Mouse (Mus musculus): ENCODE results near the gene Pros1.

Gene Pros1

DNA sequence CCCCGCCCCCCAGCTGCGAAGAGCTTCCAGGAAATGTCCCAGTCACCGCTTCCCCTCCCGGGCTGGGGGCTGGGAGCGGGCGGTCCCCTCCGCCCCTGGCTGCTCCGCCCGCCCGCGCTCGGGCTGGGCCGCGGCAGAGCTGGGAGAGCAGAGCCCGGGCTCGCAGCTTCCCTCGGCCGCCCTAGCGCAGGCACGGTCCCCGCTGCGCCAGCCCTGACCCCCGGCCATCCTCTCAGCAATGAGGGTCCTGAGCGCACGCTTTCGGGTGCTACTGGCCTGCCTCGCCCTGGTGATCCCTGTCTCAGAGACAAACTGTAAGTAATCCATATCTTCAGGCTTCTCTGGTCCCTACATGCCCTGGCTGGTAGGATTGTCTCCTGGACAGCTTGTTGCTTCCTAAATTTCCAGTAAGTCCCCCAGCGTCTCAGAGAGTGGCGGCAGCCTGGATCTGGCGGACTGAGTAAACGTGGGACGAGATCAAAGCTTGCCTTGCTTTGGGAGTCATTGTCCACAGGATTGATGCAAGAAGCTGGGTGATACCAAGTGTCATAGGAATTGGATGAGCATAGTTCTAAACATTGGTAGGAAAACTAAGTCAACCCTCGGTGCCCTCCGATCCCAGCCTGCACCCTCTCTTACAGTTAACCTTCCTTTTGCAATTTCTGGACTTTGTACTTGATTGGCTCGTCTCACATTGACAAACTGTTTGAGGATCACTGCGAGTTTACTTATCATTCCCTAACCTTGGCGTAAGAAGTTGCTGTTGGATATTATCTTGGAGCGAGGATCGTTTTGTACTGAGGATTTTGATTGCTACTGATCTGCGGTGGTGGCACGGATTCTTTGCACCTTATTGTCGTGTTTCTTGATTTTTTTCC is at the start of gene Pros1:
TSS of gene Pros1 (plus strand) at position 117 of the 878 bp plus-strand sequence.
- DNase-seq (ENCODE audit: low read depth, low spot score): no peak

DNA sequence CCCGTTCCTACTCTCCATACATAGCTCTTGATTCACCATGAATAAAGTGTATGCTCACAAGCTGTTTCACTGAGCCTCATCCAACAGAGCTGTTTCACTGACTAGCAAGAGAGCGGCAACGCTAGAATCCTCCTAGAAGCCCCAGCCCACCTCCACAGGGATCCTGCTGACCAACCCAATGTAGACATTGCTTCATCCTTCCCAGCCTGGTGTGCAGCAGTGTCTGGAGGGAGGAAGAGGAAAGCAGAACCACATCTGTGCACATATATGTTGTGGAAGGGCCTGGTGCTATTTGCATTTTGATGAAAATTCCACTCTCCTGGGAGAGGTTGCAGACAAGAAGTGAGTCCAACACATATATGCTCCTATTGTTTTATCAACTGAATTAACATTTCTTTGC is 49.5 kb upstream of the Pros1 start:
- no peak for DNase-seq (ENCODE audit: low read depth, low spot score)

DNA sequence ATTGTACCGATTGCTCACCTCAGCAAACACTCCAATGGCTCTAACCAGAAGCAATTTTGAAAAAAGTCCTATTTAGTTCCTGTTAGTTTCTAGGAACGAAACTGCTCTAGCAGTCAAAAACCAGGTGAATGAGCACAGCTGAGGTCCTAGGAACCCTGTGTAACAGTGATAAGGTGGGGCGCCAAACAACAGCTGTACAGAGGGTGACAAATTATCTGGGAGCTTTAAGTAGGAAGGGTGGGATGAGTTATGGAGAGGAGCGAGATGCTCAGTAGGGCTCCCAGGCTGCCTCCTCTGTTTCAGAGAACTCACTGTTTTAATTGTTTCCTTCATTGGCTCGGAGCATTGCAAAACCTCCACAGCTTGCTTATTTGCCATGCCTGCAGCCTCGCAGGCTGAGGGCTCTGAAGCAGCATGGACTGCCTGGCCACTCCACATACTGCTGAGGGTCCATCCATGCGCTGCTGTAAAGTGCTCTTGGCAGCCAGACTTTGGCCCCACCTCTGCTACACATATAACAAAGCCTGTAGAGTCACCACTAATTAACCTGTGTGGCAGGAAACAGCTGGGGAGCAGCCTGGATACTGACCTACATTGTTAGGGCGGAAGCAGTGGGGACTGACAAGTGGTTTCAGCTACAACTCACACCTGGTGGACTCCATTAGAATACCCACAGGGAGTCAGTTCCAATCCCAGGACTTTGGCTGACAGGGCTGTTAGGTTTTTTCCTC is 46.7 kb upstream of the Pros1 start:
- no peak for DNase-seq (ENCODE audit: low read depth, low spot score)

DNA sequence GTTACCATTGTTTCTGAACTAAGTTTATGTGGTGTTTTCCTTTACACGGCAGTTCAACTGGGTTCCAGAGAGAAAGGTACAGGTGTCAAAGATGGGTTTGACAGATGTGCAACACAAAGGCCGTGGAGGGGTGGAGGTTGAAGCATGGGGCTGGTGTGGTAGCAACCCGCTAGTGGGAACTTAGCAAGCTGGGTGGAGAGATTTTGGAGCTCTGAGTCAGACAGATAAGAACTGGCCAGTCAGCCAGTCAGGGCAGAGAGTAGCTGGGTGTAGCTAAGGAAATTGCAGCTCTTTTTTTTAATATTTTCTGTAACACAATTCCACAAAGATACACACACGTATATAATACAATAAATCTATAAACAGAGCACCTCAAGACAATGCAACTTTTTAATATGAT is 43.3 kb upstream of the Pros1 start:
- DNase-seq (ENCODE audit: low read depth, low spot score): no peak

DNA sequence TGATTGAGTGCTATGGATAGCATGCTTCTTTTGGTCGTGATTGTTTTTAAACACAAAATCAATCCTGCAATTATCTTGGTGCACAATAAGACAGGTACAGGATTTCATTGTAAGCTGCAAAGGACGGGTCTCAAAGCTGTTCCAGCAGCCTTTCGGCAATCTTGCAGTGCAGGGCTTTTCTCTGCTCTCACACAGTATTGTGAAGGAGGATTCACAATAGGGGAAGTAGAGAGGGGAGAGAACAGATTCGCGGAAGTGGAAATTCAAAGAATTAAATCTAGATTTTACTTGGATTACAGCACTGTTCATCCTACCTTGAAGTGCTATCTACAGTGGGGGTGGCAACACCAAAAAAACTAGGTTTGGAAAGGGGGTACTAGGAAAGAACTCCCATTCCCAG is 40.3 kb upstream of the Pros1 start:
- no peak for DNase-seq (ENCODE audit: low read depth, low spot score)

DNA sequence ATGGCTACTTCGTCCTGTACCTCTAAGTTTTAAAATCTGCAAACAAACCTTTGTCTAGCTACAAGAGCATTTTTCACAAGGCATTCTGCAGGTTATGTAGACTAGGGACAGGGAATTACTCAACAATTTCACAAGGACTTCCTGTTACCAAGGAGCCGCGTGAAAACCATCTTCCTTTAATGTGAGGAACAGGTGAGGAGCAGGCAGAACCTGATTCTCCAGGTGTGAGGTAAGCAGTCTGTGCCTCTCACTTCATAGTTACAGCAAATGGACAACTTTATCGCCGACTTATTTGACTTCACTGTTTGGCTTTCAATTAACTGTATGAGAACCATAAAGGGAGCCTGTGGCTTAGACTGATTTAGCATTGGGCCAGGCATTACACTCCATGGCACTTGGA is 39.6 kb upstream of the Pros1 start, which contains the start of gene Stx19:
TSS of gene Stx19 (plus strand) at position 186 of the 400 bp plus-strand sequence.
- no peak for DNase-seq (ENCODE audit: low read depth, low spot score)

DNA sequence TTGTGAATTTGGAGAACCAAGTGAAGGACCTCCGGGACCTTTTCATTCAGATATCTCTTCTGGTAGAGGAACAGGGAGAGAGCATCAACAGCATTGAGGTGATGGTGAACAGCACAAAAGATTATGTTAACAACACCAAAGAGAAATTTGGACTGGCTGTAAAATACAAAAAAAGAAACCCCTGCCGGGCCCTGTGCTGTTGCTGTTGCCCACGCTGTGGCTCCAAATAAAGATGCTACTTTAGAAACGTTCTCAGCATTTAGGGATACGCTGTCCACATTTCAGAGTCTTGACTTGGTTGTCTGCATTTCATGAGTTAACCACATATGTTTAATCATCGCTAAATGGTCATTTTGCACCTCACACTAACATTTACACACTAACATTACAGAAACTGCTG is 31.6 kb upstream of the Pros1 start:
- no peak for DNase-seq (ENCODE audit: low read depth, low spot score)

DNA sequence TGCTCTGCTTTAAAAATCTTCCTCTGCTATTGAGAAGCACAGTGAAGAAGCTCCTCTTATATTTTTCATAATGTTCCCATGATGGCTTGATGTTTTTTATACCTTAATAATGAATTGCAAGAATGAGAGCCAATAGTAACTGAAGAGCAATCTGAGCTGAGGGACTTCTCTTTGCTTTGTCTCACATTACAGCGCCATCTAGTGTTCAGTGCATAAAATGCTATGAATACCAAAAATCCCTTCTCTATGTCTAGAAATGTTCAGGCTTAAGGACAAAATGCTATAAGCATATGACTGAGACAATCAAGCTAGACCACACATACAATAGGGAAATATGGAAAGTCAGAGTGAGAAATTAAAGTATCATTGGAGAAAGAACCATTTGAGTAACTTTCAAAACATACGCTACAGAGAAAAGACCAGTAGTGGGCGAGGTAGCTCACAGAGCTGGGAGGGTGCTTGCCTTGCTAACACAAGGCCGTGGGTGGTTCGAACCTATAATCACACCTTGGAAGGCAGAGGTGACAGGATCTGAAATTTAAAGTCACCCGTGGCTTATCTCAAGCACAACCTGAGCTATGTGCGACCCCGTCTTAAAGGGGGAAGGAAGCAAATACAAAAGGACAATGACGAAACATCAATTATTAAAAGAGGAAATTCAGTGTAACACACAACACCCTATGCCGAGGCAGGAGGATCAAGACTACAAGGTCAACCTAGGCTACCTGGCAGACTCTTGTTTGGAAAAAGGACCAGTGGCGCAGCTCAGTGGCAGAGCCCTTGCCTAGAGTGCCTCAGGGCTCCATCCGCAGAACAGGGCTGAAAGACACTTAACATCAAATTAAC is 27.7 kb upstream of the Pros1 start:
- DNase-seq (ENCODE audit: low read depth, low spot score): no peak

DNA sequence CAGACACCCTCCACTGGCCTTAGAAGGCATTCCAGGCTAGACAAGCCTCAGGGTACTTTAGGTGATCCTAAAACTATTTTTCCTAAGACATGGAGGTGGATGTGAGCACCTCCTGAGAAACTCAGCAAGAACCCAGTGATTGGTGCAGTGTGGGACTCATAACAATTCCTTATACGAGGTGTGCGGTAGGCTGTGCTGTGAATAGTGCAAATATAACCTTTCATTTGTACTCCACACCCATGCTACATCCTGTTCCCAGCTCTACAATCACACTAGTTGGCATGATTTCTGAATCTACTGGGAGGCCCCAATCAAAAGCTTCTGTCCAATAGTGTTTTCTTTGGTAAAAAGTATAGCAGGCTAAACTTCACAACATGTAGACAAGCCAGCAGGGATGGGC is 22.1 kb upstream of the Pros1 start:
- no peak for DNase-seq (ENCODE audit: low read depth, low spot score)

DNA sequence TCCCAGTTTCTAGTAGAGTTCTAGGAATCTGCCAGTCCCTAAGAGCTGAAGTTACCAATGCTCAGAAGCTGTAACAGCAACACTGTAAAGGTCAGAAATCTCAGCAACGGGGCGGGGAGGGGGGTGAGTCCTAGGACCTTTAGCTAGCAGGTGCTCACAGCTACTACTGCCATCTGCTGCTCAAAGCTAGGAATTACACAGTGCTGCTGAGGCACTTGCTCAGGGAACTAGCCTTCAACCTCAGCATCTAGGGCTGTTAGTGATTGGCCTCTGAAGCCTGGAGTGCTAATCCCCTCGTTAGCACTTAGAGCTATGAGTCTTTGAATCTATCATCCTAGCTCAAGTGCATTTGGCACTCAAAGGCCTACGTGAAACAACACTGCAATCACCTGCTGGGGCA is 21.6 kb upstream of the Pros1 start:
- peak; percentile 40 for DNase-seq (ENCODE audit: low read depth, low spot score)

DNA sequence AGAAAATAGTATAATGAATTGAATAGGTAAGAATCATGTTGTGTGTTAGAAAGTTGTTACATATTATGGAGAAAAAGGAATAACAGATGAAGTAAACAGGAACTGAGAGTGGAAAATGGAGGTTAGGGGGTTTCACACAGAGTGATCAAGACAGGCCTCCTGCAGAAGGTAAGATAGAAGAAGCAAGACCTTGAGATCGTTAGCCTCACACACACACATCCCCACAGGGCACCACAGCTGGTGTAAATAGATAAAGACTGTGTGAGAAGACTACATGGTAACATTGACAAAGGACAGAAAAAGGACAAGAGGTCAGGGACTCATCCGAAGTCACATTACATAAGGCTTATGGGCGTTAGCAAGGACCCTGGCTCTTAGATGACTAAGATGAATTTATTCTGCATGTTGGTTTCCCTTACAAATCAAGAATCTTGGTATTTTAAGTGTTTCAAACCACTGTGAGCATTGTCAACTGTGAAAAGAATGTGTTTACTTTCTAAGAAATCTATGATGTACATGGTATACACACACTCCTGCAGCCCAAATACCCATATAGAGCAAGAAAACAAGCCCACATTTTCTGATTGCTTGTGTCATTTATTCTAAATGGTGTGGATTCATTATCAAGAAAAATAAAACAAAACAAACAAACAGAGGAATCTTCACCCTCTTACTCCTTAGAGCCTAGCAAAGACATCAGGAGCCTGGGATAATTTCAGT is 19.9 kb upstream of the Pros1 start:
- DNase-seq (ENCODE audit: low read depth, low spot score): no peak

DNA sequence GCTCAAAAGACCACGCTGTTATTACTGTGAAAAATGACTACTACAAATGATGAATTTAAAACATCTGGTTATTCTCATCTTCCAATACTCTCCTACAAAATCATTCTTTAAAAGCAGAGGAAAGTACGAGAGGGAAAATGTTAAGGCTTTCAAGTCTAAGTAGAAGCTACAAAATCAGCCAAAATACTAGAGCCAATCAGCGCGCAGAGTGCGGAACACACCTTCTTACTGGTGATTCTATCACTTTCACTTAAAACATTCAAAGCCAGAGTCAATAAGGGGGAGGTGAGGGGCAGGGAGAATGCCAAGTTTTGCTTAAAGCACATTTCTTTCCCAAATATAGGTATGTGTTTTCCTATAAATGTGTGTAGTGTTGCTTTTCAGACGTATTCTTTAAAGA is 8.8 kb upstream of the Pros1 start:
- DNase-seq (ENCODE audit: low read depth, low spot score): no peak

DNA sequence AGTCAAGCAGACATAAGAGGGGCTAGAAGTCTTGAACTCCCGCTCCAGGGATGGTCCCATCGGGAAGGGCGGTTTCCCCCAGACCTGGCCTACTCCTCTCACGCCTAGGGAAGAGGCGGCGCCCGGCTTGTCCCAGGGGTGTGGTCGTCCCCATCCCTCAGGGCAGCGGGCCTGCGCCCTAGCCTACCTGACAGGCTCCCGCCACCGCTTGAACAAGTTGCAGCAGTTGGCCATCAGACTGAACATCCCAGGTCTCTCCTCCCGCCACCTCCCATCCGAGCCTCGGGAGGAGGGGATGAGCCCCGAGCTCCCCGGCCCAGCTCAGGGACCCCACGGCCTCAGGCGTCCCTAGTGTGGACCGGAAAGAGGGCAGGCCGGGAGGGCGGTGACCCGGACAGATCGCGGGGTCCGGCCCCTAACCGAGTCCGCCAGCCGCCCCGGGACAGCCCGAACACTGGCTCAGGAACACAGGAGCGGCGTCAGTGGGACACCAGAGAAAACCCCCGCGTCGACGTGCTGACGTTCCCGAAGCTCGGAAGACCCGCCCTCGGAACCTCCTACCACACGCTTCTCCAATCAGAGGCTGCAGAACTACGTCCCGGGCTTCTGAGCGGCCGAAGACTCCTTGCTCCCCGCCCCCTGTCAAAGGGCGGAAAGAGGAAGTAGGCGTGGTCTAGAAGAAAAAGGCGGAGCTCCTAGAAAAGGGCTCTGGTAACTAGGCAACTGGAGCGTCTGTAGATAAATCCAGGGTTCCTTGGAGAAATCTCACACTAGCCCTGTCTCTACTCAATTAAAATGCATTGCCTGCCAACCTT is 7.4 kb upstream of the Pros1 start, which contains the start of gene Arl13b:
TSS of gene Arl13b (minus strand) at position 543 of the 815 bp plus-strand sequence.
- peak; percentile 90 for DNase-seq (ENCODE audit: low read depth, low spot score)

DNA sequence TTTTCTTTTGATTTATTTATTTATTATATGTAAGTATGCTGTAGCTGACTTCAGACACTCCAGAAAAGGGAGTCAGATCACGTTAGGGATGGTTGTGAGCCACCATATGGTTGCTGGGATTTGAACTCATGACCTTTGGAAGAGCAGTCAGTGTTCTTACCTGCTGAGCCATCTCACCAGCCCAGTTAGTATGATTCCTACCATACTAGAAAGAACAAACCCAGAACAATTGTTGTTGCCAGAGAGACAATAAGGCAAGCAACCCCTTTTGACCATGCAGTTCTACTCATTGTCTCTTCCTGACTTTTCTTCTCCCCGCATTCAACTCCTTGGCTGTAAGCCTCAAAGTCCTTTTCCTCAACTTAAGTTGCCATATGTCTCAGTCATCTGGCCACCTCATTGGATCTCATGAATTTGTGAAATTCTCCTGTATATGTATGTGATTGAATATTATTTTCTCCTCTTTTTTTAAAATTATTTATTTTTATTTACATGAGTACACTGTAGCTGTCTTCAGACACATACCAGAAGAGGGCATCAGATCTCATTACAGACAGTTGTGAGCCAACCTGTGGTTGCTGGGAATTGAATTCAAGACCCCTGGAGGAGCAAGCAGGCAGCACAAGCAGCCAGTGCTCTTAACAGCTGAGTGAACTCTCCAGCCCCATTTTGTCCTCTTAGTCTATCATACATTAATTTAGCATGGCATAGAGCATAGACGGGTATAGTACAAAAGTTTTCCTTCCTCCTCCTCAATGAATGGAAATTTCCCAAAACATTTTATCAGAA is 1.4 kb upstream of the Pros1 start:
- no peak for DNase-seq (ENCODE audit: low read depth, low spot score)

DNA sequence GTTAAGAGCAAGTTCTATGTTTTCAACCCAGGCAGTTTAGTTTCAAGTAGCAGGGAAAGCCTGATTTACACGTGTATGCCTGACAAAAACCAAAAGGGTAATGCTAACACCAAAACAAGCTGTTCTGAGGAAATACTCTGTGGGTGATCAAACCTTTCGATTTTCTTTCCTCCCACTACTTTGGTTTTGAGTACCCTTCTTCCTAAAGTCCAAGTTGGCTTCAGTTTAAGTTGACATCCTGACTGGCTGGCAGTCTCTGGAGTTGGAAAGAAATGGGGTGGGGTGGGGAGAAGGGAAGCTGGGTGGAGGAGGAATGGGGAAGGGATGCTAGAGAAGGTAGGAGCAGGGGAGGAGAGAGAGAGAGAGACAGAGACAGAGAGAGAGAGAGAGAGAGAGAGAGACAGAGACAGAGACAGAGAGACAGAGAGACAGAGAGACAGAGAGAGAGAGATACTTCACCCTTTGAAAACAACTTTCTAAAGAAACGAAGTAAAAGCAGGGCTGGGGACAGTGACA is 438 bp upstream of the Pros1 start:
- no peak for DNase-seq (ENCODE audit: low read depth, low spot score)

DNA sequence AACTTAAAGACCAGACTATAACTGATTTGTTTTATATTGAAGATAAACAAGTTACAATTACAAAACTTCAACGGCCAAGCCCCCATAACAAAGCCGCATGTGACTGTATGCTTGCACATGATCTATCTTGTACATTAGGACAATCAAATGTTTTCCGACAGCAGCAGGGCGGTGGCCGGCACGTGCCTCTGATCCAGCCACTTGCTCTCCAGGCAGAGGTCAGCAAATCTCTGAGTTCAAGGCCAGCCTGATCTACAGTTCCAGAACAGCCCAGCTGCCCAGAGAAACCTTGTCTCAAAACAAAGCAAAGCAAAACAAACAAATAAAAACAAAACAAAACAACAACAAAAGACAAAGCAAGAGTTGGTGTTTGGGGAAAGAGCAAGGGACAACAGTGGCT is 1.3 kb downstream of the Pros1 start:
- DNase-seq (ENCODE audit: low read depth, low spot score): no peak

DNA sequence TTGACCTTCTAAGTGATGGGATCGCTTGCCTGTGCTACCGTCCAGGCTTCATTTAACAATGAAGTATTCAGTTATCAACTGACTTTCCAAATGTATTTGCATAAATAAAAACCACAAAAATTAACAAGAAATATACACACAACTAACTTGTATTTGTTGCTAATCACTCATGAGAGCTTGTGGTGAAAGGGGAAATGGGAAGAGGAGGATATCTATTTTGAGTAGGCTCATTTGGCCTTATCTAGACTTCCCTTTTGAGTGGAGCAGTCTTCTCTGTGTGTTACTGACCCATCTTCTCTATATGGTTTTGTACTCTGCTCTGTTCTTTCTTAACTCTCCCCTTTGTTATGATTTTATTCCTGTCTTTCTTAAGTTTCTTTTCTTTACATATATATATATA is 2.2 kb downstream of the Pros1 start:
- no peak for DNase-seq (ENCODE audit: low read depth, low spot score)

DNA sequence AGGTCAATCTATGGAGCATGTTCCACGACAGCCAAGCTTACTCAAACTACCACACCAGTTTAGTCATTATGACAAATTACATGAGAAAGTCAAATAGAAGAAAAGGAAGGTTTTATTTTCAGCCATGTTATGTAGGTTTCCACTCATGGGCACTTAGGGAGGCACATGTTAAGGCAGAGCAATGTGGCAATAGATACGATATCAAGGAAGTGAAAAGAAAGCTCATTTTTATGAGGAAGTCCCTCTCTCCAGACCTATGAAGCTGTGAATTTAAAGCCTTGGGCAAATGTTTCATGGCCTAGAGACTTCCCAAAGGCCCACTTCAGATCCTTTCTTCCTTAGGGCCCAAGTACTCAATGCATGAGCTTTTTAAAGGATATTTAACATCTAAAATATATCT is 3.4 kb downstream of the Pros1 start:
- no peak for DNase-seq (ENCODE audit: low read depth, low spot score)

DNA sequence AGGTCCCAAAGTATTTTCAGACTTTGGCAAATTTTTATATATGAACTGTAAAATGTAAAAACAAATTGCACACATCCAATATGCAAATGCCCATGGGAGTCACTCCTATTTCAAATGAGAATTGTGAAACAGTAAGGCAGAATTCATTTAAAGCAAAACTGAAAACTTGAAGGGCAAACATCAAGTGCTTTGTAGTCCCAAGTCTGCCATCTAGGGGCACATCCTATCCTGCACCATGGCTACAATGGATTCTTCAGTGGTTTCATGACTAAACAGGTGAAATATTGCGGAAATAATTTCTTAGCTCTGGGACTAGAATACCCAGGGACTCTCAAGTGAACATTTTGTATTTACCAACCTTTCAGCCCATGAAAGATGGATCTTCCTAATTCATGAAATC is 3.9 kb downstream of the Pros1 start:
- DNase-seq (ENCODE audit: low read depth, low spot score): no peak
